Mouse (Mus musculus) erythroblast, embryonic 14.5 days (primary cell): ENCODE measurements around the gene Perm1.

Experiments
- GATA1 ChIP-seq: IDR thresholded peaks from 2 replicates; pipeline ENCODE4 v1.6.1; 2012; ENCODE audit warnings: low read length, inconsistent platforms, mixed read lengths
- TAL1 ChIP-seq: IDR thresholded peaks from 3 replicates; pipeline ENCODE4 v1.6.1; 2012; ENCODE audit warnings: low read length, inconsistent platforms, mixed read lengths

GRCm38 (mm10) chr4:156195927-156196870 lies 19.5 kb upstream of the Perm1 start:
- TF ChIP-seq TAL1 (no peak), GATA1 (no peak)
